ENCODE assay signal across 19 mouse cellular contexts in genomic region chr2:79618145-79618544, GRCm38 (mm10). TPM values are rescaled to one million over a fixed set of nuclear protein-coding genes. Genes with fewer than 3 reads are reported as not detected.
DNase-seq lines count a peak whose midpoint lies in the region; ATAC-seq and TF ChIP-seq lines count a peak whose summit lies in the region.
"Had no signal": no experiment of that assay in that cellular context is flagged by ENCODE, and none has a peak within 500 bp of the region (broad histone marks: within the 10 kb centered on the region; RNA-seq: fewer than 3 reads in every experiment).

No protein-coding gene starts in this region.

- H3K4me3 ChIP-seq in MEL (ENCODE audit: control insufficient read depth in 1 of 2, insufficient read depth in 1 of 2, low read depth in 2 of 2, low read length in 2 of 2) = no peak overlapping the region
- no peak overlapping the region for H3K4me3 ChIP-seq in small intestine, adult 2 months (ENCODE audit: low read depth, low read length)
- no peak overlapping the region for H3K4me3 ChIP-seq in stomach, postnatal 0 days (ENCODE audit: low read depth, low read length)
- H3K4me3 ChIP-seq in thymus, adult 2 months (ENCODE audit: control insufficient read depth, insufficient read depth, low read length) = no peak overlapping the region
- H3K4me3 ChIP-seq: embryonic facial prominence, embryonic 13.5 days; forebrain, embryonic 12.5 days; heart, embryonic 12.5 days had no signal

- no peak for TF ChIP-seq EP300 in MEL (IDR thresholded peaks at IDR 0.05; ENCODE audit: low read depth in 1 of 2, low read length in 2 of 2)
- no peak for TF ChIP-seq EP300 in stomach, postnatal 0 days (optimal IDR thresholded peaks at IDR 0.05)

- no peak overlapping the region for H3K9ac ChIP-seq in MEL (ENCODE audit: control insufficient read depth, low read depth, low read length, poor library complexity, severe bottlenecking)
- no peak overlapping the region for H3K9ac ChIP-seq in stomach, postnatal 0 days (ENCODE audit: low read length)
- H3K9ac ChIP-seq: embryonic facial prominence, embryonic 13.5 days; forebrain, embryonic 12.5 days; heart, embryonic 12.5 days had no signal

- peak; percentile 39 for DNase-seq in MEL (ENCODE audit: low read depth, low spot score)
- no peak for DNase-seq in stomach, postnatal 0 days (ENCODE audit: low spot score)
- no peak for DNase-seq in layer of hippocampus, postnatal 14 days (ENCODE audit: low spot score in 2 of 2)
- DNase-seq in kidney, postnatal 36 days = no peak
- no peak for DNase-seq in thymus, adult 2 months
- DNase-seq: adrenal gland, postnatal 10 days; cerebellum, adult 11-12 months; cerebellum, adult 9-10 months; cerebellum, postnatal 25 days; gastrocnemius, postnatal 14 days had no signal

- H3K27me3 ChIP-seq in MEL (ENCODE audit: control insufficient read depth in 1 of 2, insufficient read depth in 2 of 2, low read length in 2 of 2) = peaks cover 0 to 2% of the 10 kb centered on the region in 2 experiments; a peak in 2 of 4 replicates
- no peaks in the 10 kb centered on the region for H3K27me3 ChIP-seq in small intestine, adult 2 months (ENCODE audit: control insufficient read depth, insufficient read depth, low read length)
- H3K27me3 ChIP-seq in stomach, postnatal 0 days (ENCODE audit: control insufficient read depth, insufficient read depth, low read length) = no peaks in the 10 kb centered on the region
- H3K27me3 ChIP-seq in thymus, adult 2 months (ENCODE audit: control insufficient read depth, insufficient read depth, low read length) = no peaks in the 10 kb centered on the region
- H3K27me3 ChIP-seq: embryonic facial prominence, embryonic 13.5 days; forebrain, embryonic 12.5 days; heart, embryonic 12.5 days had no signal

- no peak for TF ChIP-seq POLR2A in MEL (IDR thresholded peaks at IDR 0.05; ENCODE audit: control insufficient read depth in 1 of 2, insufficient read depth in 1 of 2, low read depth in 1 of 2, low read length in 2 of 2, poor library complexity in 1 of 2)
- no peak for TF ChIP-seq POLR2A in small intestine, adult 2 months (IDR thresholded peaks at IDR 0.05; ENCODE audit: low read depth, low read length)
- no peak for TF ChIP-seq POLR2A in thymus, adult 2 months (IDR thresholded peaks at IDR 0.05; ENCODE audit: control insufficient read depth, extremely low read depth, insufficient read depth, low read length, poor library complexity)

- no peaks in the 10 kb centered on the region for H3K79me2 ChIP-seq in MEL (ENCODE audit: control insufficient read depth, insufficient read depth, low read length, poor library complexity)

- peaks cover 0 to 6% of the 10 kb centered on the region in 2 experiments; a peak in 2 of 4 replicates for H3K4me1 ChIP-seq in MEL (ENCODE audit: control insufficient read depth in 1 of 2, insufficient read depth in 2 of 2, low read length in 2 of 2)
- H3K4me1 ChIP-seq in small intestine, adult 2 months (ENCODE audit: control insufficient read depth, insufficient read depth, insufficient read length, low read length) = peaks cover 7% of the 10 kb centered on the region; the same call in 1 of the 2 replicates
- no peaks in the 10 kb centered on the region for H3K4me1 ChIP-seq in stomach, postnatal 0 days (replicated peaks; ENCODE audit: control insufficient read depth, insufficient read depth)
- no peaks in the 10 kb centered on the region for H3K4me1 ChIP-seq in thymus, adult 2 months (replicated peaks; ENCODE audit: control insufficient read depth, insufficient read depth, low read length)
- H3K4me1 ChIP-seq: embryonic facial prominence, embryonic 13.5 days; forebrain, embryonic 12.5 days; heart, embryonic 12.5 days had no signal

- TF ChIP-seq RAD21 in MEL (IDR thresholded peaks at IDR 0.05; ENCODE audit: low read depth, low read length) = no peak

- H3K27ac ChIP-seq in MEL (ENCODE audit: control insufficient read depth, low read depth, low read length) = no peak overlapping the region
- peak overlapping the region; percentile 88; the same call in 1 of the 2 replicates for H3K27ac ChIP-seq in small intestine, adult 2 months (ENCODE audit: insufficient read depth, low read depth, low read length)
- H3K27ac ChIP-seq in stomach, postnatal 0 days (replicated peaks) = peak overlapping the region; percentile 37
- H3K27ac ChIP-seq in thymus, adult 2 months (ENCODE audit: control insufficient read depth, insufficient read depth, low read length) = no peak overlapping the region
- H3K27ac ChIP-seq: embryonic facial prominence, embryonic 13.5 days; forebrain, embryonic 12.5 days had no signal

- peak; percentile 42 for ATAC-seq in granulocyte monocyte progenitor cell, adult 5-6 weeks (replicated peaks; ENCODE audit: poor library complexity, severe bottlenecking)
- no peak for ATAC-seq in stomach, postnatal 0 days (ENCODE audit: low FRiP score, low TSS enrichment)
- ATAC-seq: CD4-positive, CD25-positive, alpha-beta regulatory T cell, adult 4 months; forebrain, embryonic 16.5 days; hindbrain, embryonic 16.5 days had no signal

- WGBS in small intestine, adult 2 months = 64% methylated on average over 2 of the region's 2 CpGs
- 59% methylated on average over 2 of the region's 2 CpGs for WGBS in stomach, postnatal 0 days
- 68% methylated on average over 2 of the region's 2 CpGs for whole genome bisulfite sequencing in thymus, adult 2 months

- H3K36me3 ChIP-seq in MEL (ENCODE audit: control insufficient read depth in 1 of 2, insufficient read depth in 2 of 2, low read length in 2 of 2) = peaks cover 0 to 3% of the 10 kb centered on the region in 2 experiments; a peak in 2 of 4 replicates
- H3K36me3 ChIP-seq in small intestine, adult 2 months (ENCODE audit: control insufficient read depth, insufficient read depth, low read length) = no peaks in the 10 kb centered on the region
- H3K36me3 ChIP-seq in stomach, postnatal 0 days (ENCODE audit: control insufficient read depth, insufficient read depth, low read length) = no peaks in the 10 kb centered on the region
- H3K36me3 ChIP-seq in thymus, adult 2 months (ENCODE audit: control insufficient read depth, insufficient read depth, low read length) = no peaks in the 10 kb centered on the region
- H3K36me3 ChIP-seq: embryonic facial prominence, embryonic 13.5 days; forebrain, embryonic 12.5 days; G1E; heart, embryonic 12.5 days had no signal

- H3K9me3 ChIP-seq in MEL (replicated peaks; ENCODE audit: insufficient read depth, low read length) = no peaks in the 10 kb centered on the region
- H3K9me3 ChIP-seq in stomach, postnatal 0 days (ENCODE audit: control insufficient read depth, low read length) = no peaks in the 10 kb centered on the region
- H3K9me3 ChIP-seq: embryonic facial prominence, embryonic 13.5 days; forebrain, embryonic 12.5 days; G1E; heart, embryonic 12.5 days had no signal

- no peak for TF ChIP-seq CTCF in MEL (IDR thresholded peaks at IDR 0.05 in 2 of 3, conservative IDR thresholded peaks at IDR 0.05 in 1 of 3; ENCODE audit: control insufficient read depth in 1 of 3, insufficient read depth in 1 of 3, low read depth in 2 of 3, low read length in 3 of 3, poor library complexity in 1 of 3, severe bottlenecking in 1 of 3)
- no peak for TF ChIP-seq CTCF in small intestine, adult 2 months (IDR thresholded peaks at IDR 0.05; ENCODE audit: extremely low read depth, insufficient read length, insufficient replicate concordance, low read depth, low read length)
- no peak for TF ChIP-seq CTCF in stomach, postnatal 0 days (IDR thresholded peaks at IDR 0.05; ENCODE audit: low read depth)
- no peak for TF ChIP-seq CTCF in thymus, adult 2 months (IDR thresholded peaks at IDR 0.05; ENCODE audit: borderline replicate concordance, control insufficient read depth, extremely low read depth, insufficient read depth, low read length, poor library complexity)

- no peak overlapping the region for H3K4me2 ChIP-seq in stomach, postnatal 0 days (replicated peaks; ENCODE audit: low read depth)
- H3K4me2 ChIP-seq: embryonic facial prominence, embryonic 13.5 days; forebrain, embryonic 12.5 days; heart, embryonic 12.5 days had no signal

TF ChIP-seq in MEL, 35 proteins besides CTCF, POLR2A, EP300 and RAD21:
- TF ChIP-seq SMC3 (IDR thresholded peaks at IDR 0.05; ENCODE audit: low read depth, low read length) (no peak), KAT2A (conservative IDR thresholded peaks at IDR 0.05; ENCODE audit: low read depth, low read length) (no peak), HCFC1 (IDR thresholded peaks at IDR 0.05; ENCODE audit: low read depth, low read length) (no peak), ETS1 (IDR thresholded peaks at IDR 0.05; ENCODE audit: low read depth, low read length) (no peak), MYB (IDR thresholded peaks at IDR 0.05; ENCODE audit: low read depth, low read length) (no peak), POLR2AphosphoS2 (IDR thresholded peaks at IDR 0.05; ENCODE audit: low read length) (no peak), USF2 (IDR thresholded peaks at IDR 0.05; ENCODE audit: borderline replicate concordance in 1 of 2, insufficient read depth in 1 of 2, low read depth in 1 of 2, low read length in 2 of 2) (no peak), CHD1 (IDR thresholded peaks at IDR 0.05; ENCODE audit: low read depth, low read length) (no peak), MEF2A (IDR thresholded peaks at IDR 0.05; ENCODE audit: extremely low read depth, insufficient replicate concordance, low read depth, low read length, poor library complexity, severe bottlenecking) (no peak), ZC3H11A (IDR thresholded peaks at IDR 0.05; ENCODE audit: low read depth, low read length) (no peak)

RNA-seq across cellular contexts. Expression of gene Itprid2, which starts 17.0 kb away (rescaled TPM):
- total RNA-seq in MEL (2012; rRNA removed) = 9.0 and 10.1 TPM in 2 replicates
- 10 to 100 TPM in 1 of 2 experiments, not detected in 1; 21.5 TPM for polyA plus RNA-seq in MEL (2012; ENCODE audit: insufficient read depth in 1 of 2, insufficient read length in 2 of 2, low read depth in 1 of 2, low replicate concordance in 2 of 2, missing spikeins in 1 of 2)
- 14.7 and 20.0 TPM in 2 replicates for total RNA-seq in granulocyte monocyte progenitor cell, adult 5-6 weeks (2014; fragmentation: Nextera tagmentation)
- total RNA-seq in granulocyte monocyte progenitor cell, adult 5-6 weeks (2017) = 14.7 and 21.9 TPM in 2 replicates
- 18.1 and 29.2 TPM in 2 replicates for polyA plus RNA-seq in small intestine, adult 2 months (2012; rRNA removed)
- 23.3 and 25.2 TPM in 2 replicates for polyA plus RNA-seq in stomach, postnatal 0 days (2015; fragmentation: Nextera tagmentation; extraction: Ambion mirVana)
- total RNA-seq in layer of hippocampus, postnatal 14 days (2021) = 10 to 100 TPM; 40.0 to 43.1 TPM
- polyA plus RNA-seq in thymus, adult 2 months (2012; rRNA removed) = 6.3 and 6.7 TPM in 2 replicates

Comparison
In these comparisons a context has a peak if more than half of its experiments do, and no peak if none do; other contexts are left out.
1. H3K27ac ChIP-seq: peak in small intestine, adult 2 months (single experiment) and stomach, postnatal 0 days (single experiment); none in MEL (single experiment) and thymus, adult 2 months (single experiment).